Mouse (Mus musculus): ENCODE data around the gene Mgat2. TPM values are rescaled to one million over a fixed set of nuclear protein-coding genes. Genes with fewer than 3 reads are reported as not detected.
A peak's percentile ranks its signal among the peaks of the same experiment; 100 is the strongest.

Mgat2 gene
- polyA plus RNA-seq, 1 experiment from 2014 or later: 56.4 TPM

DNA sequence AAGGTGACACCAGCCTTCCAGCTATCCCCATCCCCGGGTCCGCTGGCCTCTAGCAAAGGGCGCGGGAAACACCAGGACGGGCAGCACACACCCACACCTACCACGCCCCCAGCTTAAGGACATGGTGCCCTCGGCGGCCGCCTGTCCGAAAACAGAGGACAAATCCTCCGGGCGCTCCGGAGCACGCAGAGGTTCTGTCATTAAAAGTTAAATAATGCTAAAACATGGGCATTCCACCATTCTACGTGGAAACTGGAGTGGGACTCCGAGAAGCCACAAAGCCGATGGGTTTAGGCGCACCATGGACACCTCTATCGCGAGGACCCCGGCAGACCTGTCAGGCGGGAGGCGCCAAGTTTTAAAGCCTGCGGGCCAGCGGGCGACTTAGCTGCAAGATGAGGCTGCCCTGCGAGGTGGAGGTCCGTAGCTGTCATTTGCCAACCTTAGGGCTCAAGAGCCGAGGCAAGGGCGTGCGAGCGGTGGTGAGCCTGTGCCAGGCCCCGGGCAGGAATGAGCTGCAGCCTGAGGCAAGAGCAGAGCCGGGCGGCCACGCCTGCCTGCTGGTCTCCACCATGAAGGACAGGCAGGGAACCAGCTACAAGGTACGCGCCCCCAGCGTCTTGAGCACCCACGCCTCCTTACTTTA, 15.4 kb upstream of the Mgat2 start, which contains the start of gene Lrr1:
Lrr1 (plus strand) TSS at position 354 of the 646 bp plus-strand sequence.
- under 1% methylated on average over 40 of the region's 40 CpGs for WGBS
- H3K9ac ChIP-seq (ENCODE audit: low read depth, low read length): peak within 1 kb of the TSS; percentile 71

DNA sequence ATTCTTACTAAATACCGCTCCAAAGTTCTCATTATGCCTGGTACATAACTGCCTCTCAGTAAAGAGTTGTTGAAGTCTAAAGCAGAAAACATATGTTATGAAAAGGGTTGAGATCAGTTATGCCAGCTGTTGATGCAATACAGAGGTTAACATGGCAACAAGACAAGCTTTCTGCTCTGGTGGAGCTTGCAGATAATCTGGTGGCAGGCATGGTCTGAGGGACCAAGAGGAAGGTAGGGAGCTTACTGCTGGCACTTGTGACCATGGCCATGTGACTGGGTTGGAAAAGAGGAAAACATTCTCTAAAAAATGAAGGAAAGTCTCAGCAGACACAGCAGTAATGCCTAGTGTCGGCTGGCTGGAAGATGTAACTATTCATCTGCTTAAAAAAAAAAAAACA, 12.7 kb upstream of the Mgat2 start:
- Histone ChIP-seq H3K4me2 (replicated peaks; ENCODE audit: low read depth, low read length) (no peak overlapping the region), H3K9me3 (ENCODE audit: control insufficient read depth, low read length) (no peaks in the 10 kb centered on the region), H3K4me1 (ENCODE audit: control insufficient read depth, insufficient read depth, low read length) (peaks cover 6% of the 10 kb centered on the region; the same call in 1 of the 2 replicates), H3K27ac (ENCODE audit: low read depth, low read length) (no peak overlapping the region), H3K4me3 (ENCODE audit: low read length) (no peak overlapping the region), H3K27me3 (ENCODE audit: control insufficient read depth, insufficient read depth, low read length) (no peaks in the 10 kb centered on the region), H3K9ac (ENCODE audit: low read depth, low read length) (no peak overlapping the region), H3K36me3 (ENCODE audit: control insufficient read depth, insufficient read depth, low read length) (peaks cover 21% of the 10 kb centered on the region)
- no peak for ATAC-seq (ENCODE audit: low FRiP score, low TSS enrichment)
- 86% methylated on average over 2 of the region's 2 CpGs for WGBS

More for the DNA sequence above, 15.4 kb upstream of the Mgat2 start, which contains the start of gene Lrr1:
- Histone ChIP-seq H3K4me1 (ENCODE audit: control insufficient read depth, insufficient read depth, low read length) (peaks cover 6% of the 10 kb centered on the region; the same call in 1 of the 2 replicates), H3K27me3 (ENCODE audit: control insufficient read depth, insufficient read depth, low read length) (no peaks in the 10 kb centered on the region), H3K36me3 (ENCODE audit: control insufficient read depth, insufficient read depth, low read length) (peaks cover 8% of the 10 kb centered on the region; the same call in 1 of the 2 replicates), H3K9me3 (ENCODE audit: control insufficient read depth, low read length) (no peaks in the 10 kb centered on the region), H3K27ac (ENCODE audit: low read depth, low read length) (peak within 1 kb of the TSS; percentile 62; the same call in 1 of the 2 replicates), H3K4me3 (ENCODE audit: low read length) (peak within 1 kb of the TSS; percentile 84), H3K4me2 (replicated peaks; ENCODE audit: low read depth, low read length) (peak within 1 kb of the TSS; percentile 67)
- peak; percentile 95 for ATAC-seq (ENCODE audit: low FRiP score, low TSS enrichment)

DNA sequence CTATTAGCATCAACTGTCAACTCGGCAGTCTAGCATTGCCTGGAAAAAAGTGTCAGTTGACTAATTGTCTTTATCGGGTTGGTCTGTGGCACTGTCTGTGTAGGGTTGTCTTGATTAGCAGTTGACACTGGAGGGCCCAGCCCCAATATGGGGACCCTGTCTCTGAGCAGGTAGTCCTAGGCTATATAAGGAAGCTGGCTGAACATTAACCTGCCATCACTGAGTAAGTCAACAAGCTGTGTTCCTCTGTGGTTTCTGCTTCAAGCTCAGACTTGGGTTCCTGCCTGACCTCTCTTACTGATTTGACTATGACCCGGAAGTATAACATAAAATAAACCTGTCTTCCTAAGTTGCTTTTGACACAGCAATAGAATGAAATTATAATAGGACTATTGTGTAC, 8.0 kb upstream of the Mgat2 start:
- 90% methylated on average over 3 of the region's 3 CpGs for WGBS
- Histone ChIP-seq H3K27me3 (ENCODE audit: control insufficient read depth, insufficient read depth, low read length) (no peaks in the 10 kb centered on the region), H3K36me3 (ENCODE audit: control insufficient read depth, insufficient read depth, low read length) (peaks cover 24% of the 10 kb centered on the region), H3K4me3 (ENCODE audit: low read length) (no peak overlapping the region), H3K9me3 (ENCODE audit: control insufficient read depth, low read length) (no peaks in the 10 kb centered on the region), H3K9ac (ENCODE audit: low read depth, low read length) (no peak overlapping the region), H3K4me2 (replicated peaks; ENCODE audit: low read depth, low read length) (no peak overlapping the region), H3K27ac (ENCODE audit: low read depth, low read length) (no peak overlapping the region), H3K4me1 (ENCODE audit: control insufficient read depth, insufficient read depth, low read length) (no peaks in the 10 kb centered on the region)
- no peak for ATAC-seq (ENCODE audit: low FRiP score, low TSS enrichment)

DNA sequence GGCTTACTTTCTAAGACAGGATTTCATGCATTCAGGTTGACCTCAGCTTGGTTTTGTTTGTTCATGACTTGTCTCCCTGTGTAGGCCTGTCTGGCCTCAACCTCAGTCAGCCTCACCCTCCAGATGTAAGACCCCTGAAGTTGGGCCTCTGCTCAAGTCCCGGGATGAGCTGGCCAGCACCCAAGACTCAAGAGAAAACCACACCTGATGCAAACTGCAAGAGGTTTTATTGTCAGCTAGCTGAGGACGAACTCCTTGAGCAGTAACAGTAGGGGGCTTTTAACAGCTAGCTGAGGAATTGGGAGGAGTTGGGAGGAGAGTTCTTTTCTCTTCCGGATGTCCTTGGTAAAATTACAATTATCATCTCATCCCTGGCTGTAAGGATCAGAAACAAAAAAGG, 6.4 kb upstream of the Mgat2 start:
- Histone ChIP-seq H3K4me3 (ENCODE audit: low read length) (no peak overlapping the region), H3K4me2 (replicated peaks; ENCODE audit: low read depth, low read length) (no peak overlapping the region), H3K27me3 (ENCODE audit: control insufficient read depth, insufficient read depth, low read length) (no peaks in the 10 kb centered on the region), H3K4me1 (ENCODE audit: control insufficient read depth, insufficient read depth, low read length) (no peaks in the 10 kb centered on the region), H3K9me3 (ENCODE audit: control insufficient read depth, low read length) (no peaks in the 10 kb centered on the region), H3K9ac (ENCODE audit: low read depth, low read length) (no peak overlapping the region), H3K36me3 (ENCODE audit: control insufficient read depth, insufficient read depth, low read length) (peaks cover 25% of the 10 kb centered on the region), H3K27ac (ENCODE audit: low read depth, low read length) (no peak overlapping the region)
- ATAC-seq (ENCODE audit: low FRiP score, low TSS enrichment): no peak
- WGBS: 90% methylated on average over 3 of the region's 3 CpGs

DNA sequence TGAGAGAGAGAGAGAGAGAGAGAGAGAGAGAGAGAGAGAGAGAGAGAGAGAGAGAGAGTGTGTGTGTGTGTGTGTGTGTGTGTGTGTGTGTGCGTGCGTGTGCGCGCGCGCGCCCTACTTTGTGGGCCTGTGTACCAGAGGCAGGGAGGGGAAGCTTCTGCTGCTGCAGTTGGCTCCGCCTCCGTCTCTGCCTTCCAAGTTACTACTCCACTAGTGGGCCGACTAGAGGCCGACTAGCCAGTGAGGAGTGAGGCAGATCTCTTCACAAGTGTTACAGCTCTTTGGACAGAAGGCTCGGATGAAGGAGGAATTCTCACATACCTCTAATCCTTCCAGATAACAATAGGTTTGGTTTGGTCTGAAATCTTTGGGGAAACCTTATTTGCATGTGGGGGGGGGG, 4.6 kb upstream of the Mgat2 start:
- H3K4me2 ChIP-seq (replicated peaks; ENCODE audit: low read depth, low read length): no peak overlapping the region
- H3K4me1 ChIP-seq (ENCODE audit: control insufficient read depth, insufficient read depth, low read length): no peaks in the 10 kb centered on the region
- no peak for ATAC-seq (ENCODE audit: low FRiP score, low TSS enrichment)
- no peak overlapping the region for H3K4me3 ChIP-seq (ENCODE audit: low read length)
- WGBS: 72% methylated on average over 12 of the region's 12 CpGs
- no peaks in the 10 kb centered on the region for H3K27me3 ChIP-seq (ENCODE audit: control insufficient read depth, insufficient read depth, low read length)
- H3K36me3 ChIP-seq (ENCODE audit: control insufficient read depth, insufficient read depth, low read length): peaks cover 23% of the 10 kb centered on the region
- no peak overlapping the region for H3K27ac ChIP-seq (ENCODE audit: low read depth, low read length)
- H3K9ac ChIP-seq (ENCODE audit: low read depth, low read length): no peak overlapping the region
- no peaks in the 10 kb centered on the region for H3K9me3 ChIP-seq (ENCODE audit: control insufficient read depth, low read length)

DNA sequence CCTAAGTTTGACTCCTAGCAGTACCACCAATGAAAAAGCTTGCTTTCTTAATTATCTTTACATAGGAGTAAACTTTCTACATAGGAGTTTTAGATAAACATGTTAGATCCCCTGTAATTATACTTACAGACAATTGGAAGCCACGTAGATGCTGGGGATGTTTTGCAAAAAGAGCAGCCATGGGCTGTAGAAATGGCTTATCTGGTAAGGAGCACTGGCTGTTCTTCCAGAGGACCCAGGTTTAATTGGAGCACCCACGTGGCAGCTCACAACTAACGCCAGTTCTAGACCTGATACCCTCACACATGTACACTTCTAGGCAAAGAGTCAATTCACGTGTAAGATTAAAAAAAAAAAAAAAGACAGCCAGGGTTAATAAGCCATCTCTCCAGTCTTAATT, 2.2 kb upstream of the Mgat2 start:
- Histone ChIP-seq H3K36me3 (ENCODE audit: control insufficient read depth, insufficient read depth, low read length) (peaks cover 15% of the 10 kb centered on the region; the same call in 1 of the 2 replicates), H3K27ac (ENCODE audit: low read depth, low read length) (no peak overlapping the region), H3K4me1 (ENCODE audit: control insufficient read depth, insufficient read depth, low read length) (peaks cover 10% of the 10 kb centered on the region), H3K4me2 (replicated peaks; ENCODE audit: low read depth, low read length) (no peak overlapping the region), H3K9me3 (ENCODE audit: control insufficient read depth, low read length) (no peaks in the 10 kb centered on the region), H3K4me3 (ENCODE audit: low read length) (no peak overlapping the region), H3K9ac (ENCODE audit: low read depth, low read length) (no peak overlapping the region), H3K27me3 (ENCODE audit: control insufficient read depth, insufficient read depth, low read length) (no peaks in the 10 kb centered on the region)
- WGBS: 90% methylated on average over 4 of the region's 4 CpGs
- ATAC-seq (ENCODE audit: low FRiP score, low TSS enrichment): no peak

DNA sequence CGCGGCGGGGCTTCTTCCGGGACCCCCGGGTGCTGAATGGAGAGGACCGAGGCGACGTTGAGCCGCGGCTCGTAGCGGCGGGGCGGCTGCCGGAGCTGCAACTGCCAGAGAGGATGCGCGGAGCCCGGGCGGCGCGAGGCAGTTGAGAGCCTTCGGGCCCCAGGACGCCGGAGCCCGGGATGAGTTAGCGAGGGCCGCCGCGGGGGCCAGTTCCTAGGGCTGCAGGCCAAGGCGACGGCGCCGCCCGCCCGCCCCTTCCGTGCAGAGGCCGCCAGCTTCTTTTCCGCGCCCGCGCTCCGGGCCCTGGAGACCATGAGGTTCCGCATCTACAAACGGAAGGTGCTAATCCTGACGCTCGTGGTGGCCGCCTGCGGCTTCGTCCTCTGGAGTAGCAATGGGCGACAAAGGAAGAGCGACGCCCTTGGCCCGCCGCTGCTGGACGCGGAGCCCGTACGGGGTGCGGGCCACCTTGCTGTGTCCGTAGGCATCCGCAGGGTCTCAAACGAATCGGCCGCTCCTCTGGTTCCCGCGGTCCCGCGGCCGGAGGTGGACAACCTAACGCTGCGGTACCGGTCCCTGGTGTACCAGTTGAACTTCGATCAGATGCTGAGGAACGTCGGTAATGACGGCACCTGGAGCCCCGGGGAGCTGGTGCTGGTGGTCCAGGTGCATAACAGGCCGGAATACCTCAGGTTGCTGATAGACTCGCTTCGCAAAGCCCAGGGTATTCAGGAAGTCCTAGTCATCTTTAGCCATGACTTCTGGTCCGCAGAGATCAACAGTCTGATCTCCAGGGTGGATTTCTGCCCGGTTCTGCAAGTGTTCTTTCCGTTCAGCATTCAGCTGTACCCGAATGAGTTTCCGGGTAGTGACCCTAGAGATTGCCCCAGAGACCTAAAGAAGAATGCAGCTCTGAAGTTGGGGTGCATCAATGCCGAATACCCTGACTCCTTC, 662 bp downstream of the Mgat2 start:
- no peaks in the 10 kb centered on the region for H3K27me3 ChIP-seq (ENCODE audit: control insufficient read depth, insufficient read depth, low read length)
- H3K9ac ChIP-seq (ENCODE audit: low read depth, low read length): peak overlapping the region; percentile 93
- peaks cover 15% of the 10 kb centered on the region for H3K4me1 ChIP-seq (ENCODE audit: control insufficient read depth, insufficient read depth, low read length)
- peak overlapping the region; percentile 92 for H3K4me3 ChIP-seq (ENCODE audit: low read length)
- no peaks in the 10 kb centered on the region for H3K9me3 ChIP-seq (ENCODE audit: control insufficient read depth, low read length)
- ATAC-seq (ENCODE audit: low FRiP score, low TSS enrichment): peak; percentile 60
- peak overlapping the region; percentile 93 for H3K4me2 ChIP-seq (replicated peaks; ENCODE audit: low read depth, low read length)
- H3K36me3 ChIP-seq (ENCODE audit: control insufficient read depth, insufficient read depth, low read length): peaks cover 30% of the 10 kb centered on the region
- H3K27ac ChIP-seq (ENCODE audit: low read depth, low read length): peak overlapping the region; percentile 88
- WGBS: 2% methylated on average over 70 of the region's 86 CpGs

DNA sequence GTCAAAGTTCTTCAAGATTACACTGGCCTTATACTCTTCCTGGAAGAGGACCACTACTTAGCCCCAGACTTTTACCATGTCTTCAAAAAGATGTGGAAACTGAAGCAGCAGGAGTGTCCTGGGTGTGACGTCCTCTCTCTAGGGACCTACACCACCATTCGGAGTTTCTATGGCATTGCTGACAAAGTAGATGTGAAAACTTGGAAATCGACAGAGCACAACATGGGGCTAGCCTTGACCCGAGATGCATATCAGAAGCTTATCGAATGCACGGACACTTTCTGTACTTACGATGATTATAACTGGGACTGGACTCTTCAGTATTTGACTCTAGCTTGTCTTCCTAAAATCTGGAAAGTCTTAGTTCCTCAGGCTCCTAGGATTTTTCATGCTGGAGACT, 1.4 kb downstream of the Mgat2 start:
- Histone ChIP-seq H3K9me3 (ENCODE audit: control insufficient read depth, low read length) (no peaks in the 10 kb centered on the region), H3K9ac (ENCODE audit: low read depth, low read length) (peak overlapping the region; percentile 93), H3K27me3 (ENCODE audit: control insufficient read depth, insufficient read depth, low read length) (no peaks in the 10 kb centered on the region), H3K36me3 (ENCODE audit: control insufficient read depth, insufficient read depth, low read length) (peaks cover 35% of the 10 kb centered on the region), H3K4me2 (replicated peaks; ENCODE audit: low read depth, low read length) (peak overlapping the region; percentile 93), H3K4me3 (ENCODE audit: low read length) (peak overlapping the region; percentile 92), H3K27ac (ENCODE audit: low read depth, low read length) (no peak overlapping the region), H3K4me1 (ENCODE audit: control insufficient read depth, insufficient read depth, low read length) (peaks cover 15% of the 10 kb centered on the region)
- no peak for ATAC-seq (ENCODE audit: low FRiP score, low TSS enrichment)
- 68% methylated on average over 7 of the region's 7 CpGs for WGBS

Measured in kidney, embryonic 14.5 days (tissue).